Mouse (Mus musculus) cerebellum, adult 8-10 months (tissue): ENCODE results near the gene Psmc4.
A peak's percentile ranks its signal among the peaks of the same experiment; 100 is the strongest.

Experiments
- DNase-seq: peaks from one replicate; pipeline ENCODE4 v3.0.0; 2022

Psmc4 gene

DNA sequence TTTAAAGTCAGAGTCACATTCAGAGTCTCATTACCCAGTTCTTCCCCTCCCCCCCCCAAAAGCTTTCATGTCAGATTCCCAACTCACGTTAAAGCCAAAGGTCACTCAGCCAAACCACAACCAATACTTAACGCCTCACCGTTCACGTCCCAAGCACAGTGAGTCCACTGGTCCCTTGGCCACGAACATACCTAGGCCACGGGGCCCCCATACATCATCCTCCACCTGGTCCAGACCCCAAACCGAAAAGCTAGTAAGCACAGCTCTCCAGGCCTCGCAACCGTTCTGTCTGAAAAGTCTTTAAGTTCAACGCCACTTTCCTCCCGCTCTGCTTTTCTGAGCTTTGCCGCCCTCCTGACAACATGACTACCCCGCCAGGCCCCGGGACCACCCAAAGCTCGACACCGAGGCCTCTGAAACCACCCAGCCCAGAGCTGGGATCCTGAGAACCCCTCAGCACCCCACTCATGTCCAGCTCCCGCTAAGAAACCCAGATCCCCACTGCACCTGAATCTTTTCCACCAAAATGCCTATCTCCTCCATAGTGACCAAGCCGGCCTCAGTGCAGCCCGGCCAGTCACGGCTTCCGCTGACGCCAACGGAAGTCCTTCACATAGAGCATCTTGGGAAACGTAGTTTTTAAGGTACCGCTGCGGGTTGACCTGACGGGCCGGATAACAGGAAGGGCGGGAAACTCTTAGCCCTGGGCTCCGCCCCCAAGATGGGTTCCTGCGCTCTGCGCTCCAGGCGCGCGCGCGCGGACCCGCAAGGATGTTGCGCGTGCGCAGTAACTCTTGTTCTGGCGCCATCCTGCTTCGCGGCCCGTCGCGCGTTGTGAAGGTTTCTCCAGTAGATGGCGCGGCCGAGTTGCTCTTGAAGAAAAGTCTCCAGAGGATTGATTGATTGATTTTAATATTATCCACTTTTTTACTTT lies at the start of gene Psmc4:
Psmc4 (minus strand) TSS at position 626 of the 934 bp plus-strand sequence.
- peak; percentile 98 for DNase-seq

- DNase-seq, result no peak
Observed at GRCm38 (mm10) chr7:28099101-28099500, 49.2 kb upstream of the Psmc4 start.

GRCm38 (mm10) chr7:28093541-28093940 lies 43.6 kb upstream of the Psmc4 start:
- no peak for DNase-seq

DNA sequence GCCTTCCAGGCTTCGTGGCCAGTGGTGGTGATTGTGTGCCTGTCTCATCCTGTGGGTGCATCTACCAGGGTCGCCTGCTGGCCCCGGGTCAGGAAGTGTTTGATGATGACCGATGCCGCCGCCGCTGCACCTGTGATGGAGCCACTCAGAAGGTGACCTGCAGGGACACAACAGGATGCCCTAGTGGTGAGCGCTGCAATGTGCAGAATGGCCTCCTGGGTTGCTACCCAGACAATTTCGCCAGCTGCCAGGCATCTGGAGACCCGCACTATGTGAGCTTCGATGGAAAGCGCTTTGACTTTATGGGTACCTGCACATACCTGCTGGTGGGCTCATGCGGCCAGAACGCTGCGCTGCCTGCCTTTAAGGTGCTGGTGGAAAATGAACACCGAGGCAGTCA lies 36.3 kb upstream of the Psmc4 start:
- DNase-seq, result no peak

DNA sequence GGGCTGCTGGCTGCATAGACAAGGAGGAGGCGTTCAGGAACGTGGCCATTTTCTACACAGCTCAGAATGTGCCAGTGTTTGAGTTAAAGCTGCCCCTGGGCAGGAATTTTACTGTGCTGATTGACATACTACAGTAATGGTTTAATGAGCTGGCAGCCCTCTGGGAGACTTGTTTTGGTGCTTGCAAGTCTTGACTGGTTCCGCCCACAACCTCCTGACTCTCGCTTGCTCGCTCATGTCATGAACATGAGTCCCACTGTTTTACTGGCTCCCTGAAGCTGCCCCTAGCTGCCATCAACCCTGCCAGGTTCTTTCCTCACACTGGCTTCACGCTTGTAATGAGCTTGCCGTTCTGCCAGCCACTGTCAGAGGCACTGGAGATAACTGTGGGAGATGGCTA lies 34.3 kb upstream of the Psmc4 start:
- DNase-seq, result no peak

DNA sequence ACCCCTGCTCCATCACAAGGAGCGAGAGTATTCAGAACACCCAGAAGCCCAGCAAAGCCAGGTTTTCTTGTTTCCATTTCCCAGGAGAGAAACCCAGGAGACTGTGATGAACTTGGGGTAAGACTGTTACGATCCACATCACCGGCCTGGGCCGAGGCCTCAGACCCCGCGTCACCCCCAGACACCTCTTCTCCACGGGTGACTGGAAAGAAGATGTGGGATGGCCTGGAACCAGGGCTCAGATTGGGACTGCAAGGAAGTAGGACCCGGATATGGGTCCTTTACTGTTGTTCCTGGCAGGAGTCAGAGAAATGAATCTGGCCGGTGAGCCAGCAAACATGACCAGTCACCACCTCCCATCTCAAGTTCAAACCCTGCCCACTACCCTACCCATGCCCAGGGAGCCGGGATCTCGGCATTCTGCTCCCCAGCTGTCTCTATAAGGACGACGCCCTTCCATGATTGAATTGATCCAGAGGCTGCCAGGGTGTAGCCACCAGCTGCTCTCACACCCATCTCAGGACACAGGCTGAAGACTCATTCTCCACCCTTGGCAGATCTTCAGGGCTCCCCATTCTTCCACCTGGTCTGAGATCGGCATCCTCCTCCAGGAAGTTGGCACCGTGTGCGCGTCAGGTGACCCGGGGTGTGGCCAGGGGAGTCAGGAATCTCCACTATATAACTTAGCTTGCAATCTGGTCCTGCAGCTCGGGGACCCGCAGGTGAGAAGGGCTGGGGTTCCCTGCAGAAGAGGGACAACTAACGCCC lies 20.8 kb upstream of the Psmc4 start, which contains the start of gene Fcgbp:
Fcgbp (plus strand) TSS at position 706 of the 768 bp plus-strand sequence.
- DNase-seq, result no peak

DNA sequence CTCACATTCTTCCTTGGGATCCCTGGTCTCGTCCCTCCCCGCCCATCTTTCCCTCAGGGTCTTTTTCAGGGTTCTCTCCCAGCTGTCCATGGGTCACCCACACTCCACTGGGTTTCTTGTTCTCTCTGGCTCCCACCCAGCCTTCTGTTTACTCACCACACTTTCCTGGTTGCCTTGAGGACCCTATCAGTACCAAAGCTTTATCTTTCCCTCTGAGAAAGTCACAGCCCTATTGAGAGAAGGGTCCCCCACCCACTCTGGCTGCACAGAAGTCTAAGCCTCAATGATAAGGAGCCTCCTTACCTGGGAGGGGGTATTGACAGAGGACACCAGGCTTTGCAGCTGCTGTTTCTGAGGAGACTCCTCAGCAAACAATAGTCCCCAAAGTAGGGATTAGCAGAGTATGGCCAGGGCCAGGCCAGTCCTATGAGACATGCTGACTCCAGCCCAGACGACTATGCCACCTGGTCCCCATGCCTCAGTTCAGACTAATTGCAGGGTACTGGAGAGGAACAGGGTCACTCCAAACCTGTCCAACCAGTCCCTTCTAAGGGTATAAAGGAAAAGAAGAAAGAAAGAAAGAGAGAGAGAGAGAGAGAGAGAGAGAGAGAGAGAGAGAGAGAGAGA lies 19.8 kb upstream of the Psmc4 start:
- DNase-seq, result no peak

GRCm38 (mm10) chr7:28068661-28069060 lies 18.8 kb upstream of the Psmc4 start:
- DNase-seq, result no peak

DNA sequence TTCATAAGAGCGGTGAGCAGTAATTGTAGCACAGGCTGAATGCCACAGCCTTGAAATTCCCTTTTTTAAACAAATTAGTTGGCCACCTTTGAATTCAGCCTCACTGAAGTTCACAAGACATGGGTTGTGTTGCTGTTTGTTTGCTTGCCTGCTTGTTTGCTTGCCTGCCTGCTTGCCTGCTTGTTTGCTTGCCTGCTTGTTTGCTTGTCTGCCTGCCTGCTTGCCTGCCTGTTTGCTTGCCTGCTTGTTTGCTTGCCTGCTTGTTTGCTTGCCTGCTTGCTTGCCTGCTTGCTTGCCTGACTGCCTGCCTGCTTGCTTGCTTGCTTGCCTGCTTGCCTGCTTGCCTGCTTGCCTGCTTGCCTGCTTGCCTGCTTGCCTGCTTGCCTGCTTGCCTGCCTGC lies 10.1 kb upstream of the Psmc4 start:
- no peak for DNase-seq

DNA sequence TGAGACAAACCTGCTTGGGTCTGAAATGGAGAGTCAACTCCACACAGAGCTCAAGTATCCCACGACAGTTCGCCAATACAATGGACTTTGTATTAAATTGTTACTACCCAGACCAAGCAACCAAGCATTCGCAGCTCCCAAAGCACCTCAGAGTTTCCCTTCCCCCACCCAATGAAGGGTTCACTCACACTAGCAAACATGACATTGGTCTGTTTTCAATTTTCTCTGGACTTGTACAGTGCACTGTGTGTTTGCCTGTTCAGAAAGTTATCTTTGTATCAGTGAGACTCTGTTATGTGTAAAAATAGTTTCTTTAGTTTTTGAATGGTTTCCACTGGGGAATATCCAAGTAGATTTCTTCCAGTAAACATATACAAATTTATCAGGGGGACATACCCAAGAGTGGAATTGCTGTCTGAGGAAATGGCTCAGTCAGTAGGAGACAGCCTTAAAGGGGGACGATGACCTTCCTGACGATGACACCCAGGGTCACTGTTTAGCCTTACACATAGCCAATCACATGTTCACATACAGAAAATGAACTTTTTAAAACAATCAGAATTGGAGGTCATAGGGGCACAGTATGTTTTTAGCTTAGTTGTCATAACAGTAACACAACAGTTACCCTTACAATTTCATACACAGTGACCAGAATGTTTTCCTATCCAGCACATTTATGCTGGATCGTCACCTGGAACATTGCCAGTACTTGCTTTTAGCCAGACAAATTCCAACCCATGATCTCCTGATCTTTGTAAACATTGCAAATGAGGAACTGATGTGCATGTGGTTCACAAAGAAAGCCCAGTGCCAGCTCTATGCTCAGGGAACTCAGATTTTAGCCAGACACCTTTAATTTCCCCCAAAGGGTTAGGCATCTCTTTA lies 3.4 kb upstream of the Psmc4 start:
- no peak for DNase-seq

DNA sequence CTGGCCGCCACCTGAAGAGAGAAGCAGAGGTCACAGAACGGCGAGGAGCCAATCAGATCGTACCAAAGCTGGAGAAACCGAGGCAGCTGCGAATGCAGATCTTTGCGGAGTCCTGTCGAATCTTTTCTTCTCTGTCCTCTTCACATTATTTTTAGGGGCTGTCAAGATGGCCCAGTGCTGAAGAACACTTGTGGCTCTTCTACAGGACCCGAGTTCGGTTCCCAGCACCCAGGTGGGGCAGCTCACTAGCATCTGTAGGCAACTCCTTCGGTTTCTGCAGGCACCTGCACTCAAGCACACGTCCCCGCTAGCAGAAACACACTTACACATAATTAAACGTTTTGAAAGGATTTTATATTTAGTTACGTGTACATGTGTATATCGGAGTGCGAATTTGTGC lies 683 bp upstream of the Psmc4 start:
- no peak for DNase-seq

DNA sequence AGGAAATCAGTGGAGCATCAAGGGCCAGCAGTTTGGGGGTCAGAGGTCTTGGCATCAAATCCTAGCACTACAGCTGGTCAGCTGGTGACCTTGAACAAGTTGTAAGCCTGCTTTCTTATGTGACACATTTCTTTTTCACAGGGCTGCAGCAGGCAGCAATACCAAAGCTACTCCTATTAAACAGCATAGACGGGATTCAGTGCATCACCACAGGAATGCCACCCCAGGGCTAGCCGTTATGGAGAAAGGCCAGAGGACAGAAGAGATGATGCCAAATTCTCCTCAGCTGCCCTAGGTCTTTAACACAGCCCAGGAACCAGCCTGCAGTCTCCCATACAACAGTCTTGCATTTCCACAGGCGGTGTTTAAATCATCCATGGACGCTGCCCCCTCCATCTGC lies 5.4 kb downstream of the Psmc4 start:
- no peak for DNase-seq

GRCm38 (mm10) chr7:28014445-28014810 lies 35.5 kb downstream of the Psmc4 start:
- DNase-seq, result no peak

DNA sequence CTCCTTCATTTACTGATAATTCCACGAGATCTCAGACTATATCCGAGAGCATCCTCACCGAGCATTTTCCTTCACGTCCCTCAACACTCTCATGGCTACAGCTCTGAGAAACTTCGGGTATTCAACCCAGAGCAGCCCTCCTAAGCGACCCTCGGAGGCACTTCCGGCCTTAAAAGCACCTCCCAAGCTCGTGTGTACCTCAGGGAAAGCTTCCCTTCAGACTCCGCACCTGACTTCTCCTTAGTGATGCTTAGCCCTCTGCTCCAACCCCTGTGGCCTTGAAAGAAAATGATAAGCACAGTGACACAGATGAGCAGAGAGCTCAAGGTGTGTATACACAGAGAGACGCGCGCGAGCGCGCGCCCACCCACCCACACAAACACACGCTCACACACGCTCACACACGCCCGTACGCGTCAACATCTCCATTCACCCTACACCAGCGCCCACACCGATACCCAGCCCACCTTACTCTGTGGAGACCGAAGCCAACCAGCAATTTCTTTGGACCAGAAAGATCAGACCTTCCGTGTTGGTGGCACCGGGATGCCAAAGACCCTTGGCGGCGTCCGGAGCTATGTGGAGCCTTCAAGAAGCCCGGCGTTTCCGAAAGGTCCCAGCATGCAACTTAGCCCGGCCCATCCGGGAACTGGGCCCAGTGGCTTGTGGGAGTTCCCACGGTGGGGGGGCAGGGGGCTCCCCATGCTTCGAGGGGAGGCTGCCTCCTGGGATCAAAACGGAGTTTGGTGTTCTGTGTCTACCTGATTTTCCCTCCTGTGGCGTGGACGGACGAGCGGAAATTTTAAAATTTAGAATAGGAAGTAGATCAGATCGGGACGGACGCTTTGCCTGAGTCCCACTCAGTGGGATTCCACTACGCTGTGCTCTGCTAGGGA lies 36.1 kb downstream of the Psmc4 start, which contains the start of gene Zfp850:
Zfp850 (minus strand) TSS at position 567 of the 896 bp plus-strand sequence.
- peak; percentile 74 for DNase-seq

DNA sequence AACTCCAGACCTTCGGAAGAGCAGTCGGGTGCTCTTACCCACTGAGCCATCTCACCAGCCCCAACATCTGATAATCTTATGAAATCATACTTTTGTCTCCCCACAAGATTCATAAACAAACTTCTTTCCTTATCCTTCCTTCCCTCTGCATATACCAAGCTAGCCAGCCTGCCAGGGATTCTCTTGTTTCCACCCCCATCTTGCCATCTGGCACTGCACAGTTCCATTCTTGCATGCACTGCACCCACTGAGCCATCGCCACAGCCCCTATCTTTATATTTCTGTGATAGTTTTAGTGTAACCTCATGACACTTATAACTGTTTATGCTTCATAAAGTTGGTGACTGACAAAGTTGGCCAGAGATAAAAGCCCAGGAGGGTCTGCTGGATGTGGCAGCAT lies 39.6 kb downstream of the Psmc4 start:
- DNase-seq, result no peak
